Mouse (Mus musculus) brain, embryonic 14.5 days (tissue): ENCODE results near the gene Skint7.

Experiments used
- CTCF ChIP-seq: fragments of 200-500 bp; IDR thresholded peaks from 2 replicates; pipeline ENCODE4 v1.5.1; 2012; ENCODE audit warnings: inconsistent platforms, mild to moderate bottlenecking, moderate library complexity, borderline replicate concordance; ENCODE audit not compliant: insufficient read depth, insufficient read length; ENCODE audit errors: extremely low read depth
- POLR2A ChIP-seq: fragments of 200-500 bp; IDR thresholded peaks from 2 replicates; pipeline ENCODE4 v1.6.1; 2012; ENCODE audit warnings: mild to moderate bottlenecking, inconsistent platforms, borderline replicate concordance; ENCODE audit not compliant: poor library complexity, insufficient read depth, insufficient read length, severe bottlenecking; ENCODE audit errors: extremely low read depth

GRCm38 (mm10) chr4:112005969-112006368 is 33.2 kb downstream of the Skint7 start, which contains the start of gene Skint1:
- TF ChIP-seq CTCF (no peak), POLR2A (no peak)
